Mouse (Mus musculus) embryonic facial prominence, embryonic 13.5 days (tissue): ENCODE data around the gene Pik3cg. TPM values are rescaled to one million over a fixed set of nuclear protein-coding genes. Genes with fewer than 3 reads are reported as not detected.

ENCODE experiments used
- ATAC-seq: fragments of 200-750 bp; cut with Nextera tagmentation; 2 replicates; pipeline ENCODE4 v1.8.0; 2017; ENCODE audit warnings: low read depth; ENCODE audit not compliant: insufficient number of reproducible peaks, insufficient read depth, low FRiP score, low TSS enrichment
- H3K27ac ChIP-seq: fragments of 300-500 bp; sonication (generic); 2 replicates; pipeline ENCODE4 v1.5.1; 2015; ENCODE audit warnings: moderate library complexity, mild to moderate bottlenecking, inconsistent platforms
- H3K27me3 ChIP-seq: fragments of 300-500 bp; sonication (generic); 2 replicates; pipeline ENCODE4 v1.6.1; 2015; ENCODE audit warnings: mild to moderate bottlenecking, inconsistent platforms
- H3K36me3 ChIP-seq: fragments of 300-500 bp; sonication (generic); 2 replicates; pipeline ENCODE4 v1.6.1; 2015; ENCODE audit warnings: mild to moderate bottlenecking, inconsistent platforms
- H3K4me1 ChIP-seq: fragments of 300-500 bp; sonication (generic); 2 replicates; pipeline ENCODE4 v1.6.1; 2015; ENCODE audit warnings: inconsistent platforms
- H3K4me2 ChIP-seq: fragments of 300-500 bp; sonication (generic); 2 replicates; pipeline ENCODE4 v1.6.1; 2015; ENCODE audit warnings: moderate library complexity, mild to moderate bottlenecking, inconsistent platforms
- H3K4me3 ChIP-seq: fragments of 300-500 bp; sonication (generic); 2 replicates; pipeline ENCODE4 v1.5.1; 2015; ENCODE audit warnings: mild to moderate bottlenecking, inconsistent platforms
- H3K9ac ChIP-seq: fragments of 300-500 bp; sonication (generic); 2 replicates; pipeline ENCODE4 v1.6.1; 2015; ENCODE audit warnings: mild to moderate bottlenecking, inconsistent platforms
- H3K9me3 ChIP-seq: fragments of 300-500 bp; sonication (generic); 2 replicates; pipeline ENCODE4 v1.6.1; 2016; ENCODE audit warnings: inconsistent platforms
- WGBS: fragments of 180-500 bp; shearing (Covaris S2); methylation state at CpG from one replicate; pipeline ENCODE4 v1.1.7; 2015; ENCODE audit warnings: mixed read lengths; 5-methylcytosine and 5-hydroxymethylcytosine counted together
- polyA plus RNA-seq: library from polyadenylated mRNA; unstranded; fragments of >200 nt; fragmentation: Nextera tagmentation; extraction: Ambion mirVana; gene quantifications from 2 replicates; pipeline ENCODE4 v1.2.1, GENCODE M21; 2015

Gene Pik3cg
- polyA plus RNA-seq, 1 experiment from 2014 or later = 2.3 TPM

GRCm38 (mm10) chr12:32182632-32183419, 25.6 kb downstream of the Pik3cg start:
- Histone ChIP-seq H3K4me3 (no peak overlapping the region), H3K9ac (no peak overlapping the region), H3K9me3 (no peaks in the 10 kb centered on the region), H3K4me1 (no peaks in the 10 kb centered on the region), H3K27me3 (no peaks in the 10 kb centered on the region), H3K27ac (no peak overlapping the region), H3K4me2 (no peak overlapping the region), H3K36me3 (no peaks in the 10 kb centered on the region)
- ATAC-seq = no peak
- WGBS = 86% methylated on average over 15 of the region's 15 CpGs

DNA sequence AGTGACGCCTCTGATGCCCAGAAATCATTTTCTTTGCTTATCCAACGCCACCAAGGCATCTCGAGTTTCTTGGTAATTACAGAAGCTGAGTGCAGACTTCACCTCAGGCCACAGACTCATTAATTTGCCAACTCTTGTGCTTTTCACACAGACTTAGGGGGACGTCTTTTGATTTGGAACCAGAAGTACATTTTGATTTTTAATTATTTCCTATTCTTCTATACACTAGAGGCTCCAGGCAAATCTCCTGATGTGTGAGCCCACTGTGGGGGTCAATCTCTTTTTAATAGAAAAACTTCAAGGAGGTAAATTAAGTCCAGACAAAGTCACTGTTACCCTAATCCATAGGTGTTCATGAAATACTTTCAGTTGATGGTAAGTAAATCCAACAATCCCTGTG, 26.6 kb downstream of the Pik3cg start:
- no peak overlapping the region for H3K4me2 ChIP-seq
- no peak overlapping the region for H3K4me3 ChIP-seq
- no peaks in the 10 kb centered on the region for H3K27me3 ChIP-seq
- no peaks in the 10 kb centered on the region for H3K36me3 ChIP-seq
- ATAC-seq = no peak
- no peaks in the 10 kb centered on the region for H3K4me1 ChIP-seq
- no peak overlapping the region for H3K9ac ChIP-seq
- H3K9me3 ChIP-seq = no peaks in the 10 kb centered on the region
- 25% methylated on average over 4 of the region's 4 CpGs for WGBS
- no peak overlapping the region for H3K27ac ChIP-seq

GRCm38 (mm10) chr12:32174437-32174836, 34.0 kb downstream of the Pik3cg start:
- Histone ChIP-seq H3K9ac (no peak overlapping the region), H3K27me3 (no peaks in the 10 kb centered on the region), H3K4me3 (no peak overlapping the region), H3K36me3 (no peaks in the 10 kb centered on the region), H3K9me3 (no peaks in the 10 kb centered on the region), H3K27ac (no peak overlapping the region), H3K4me2 (no peak overlapping the region), H3K4me1 (no peaks in the 10 kb centered on the region)
- WGBS = 93% methylated on average over 6 of the region's 6 CpGs
- ATAC-seq = no peak

- ATAC-seq = no peak
- H3K9ac ChIP-seq = no peak overlapping the region
- H3K4me2 ChIP-seq = no peak overlapping the region
- WGBS = 85% methylated on average over 7 of the region's 7 CpGs
- H3K4me1 ChIP-seq = no peaks in the 10 kb centered on the region
- H3K4me3 ChIP-seq = no peak overlapping the region
- H3K27me3 ChIP-seq = no peaks in the 10 kb centered on the region
- no peak overlapping the region for H3K27ac ChIP-seq
- no peaks in the 10 kb centered on the region for H3K36me3 ChIP-seq
- H3K9me3 ChIP-seq = no peaks in the 10 kb centered on the region
Observed at GRCm38 (mm10) chr12:32172826-32173225, 35.6 kb downstream of the Pik3cg start.

DNA sequence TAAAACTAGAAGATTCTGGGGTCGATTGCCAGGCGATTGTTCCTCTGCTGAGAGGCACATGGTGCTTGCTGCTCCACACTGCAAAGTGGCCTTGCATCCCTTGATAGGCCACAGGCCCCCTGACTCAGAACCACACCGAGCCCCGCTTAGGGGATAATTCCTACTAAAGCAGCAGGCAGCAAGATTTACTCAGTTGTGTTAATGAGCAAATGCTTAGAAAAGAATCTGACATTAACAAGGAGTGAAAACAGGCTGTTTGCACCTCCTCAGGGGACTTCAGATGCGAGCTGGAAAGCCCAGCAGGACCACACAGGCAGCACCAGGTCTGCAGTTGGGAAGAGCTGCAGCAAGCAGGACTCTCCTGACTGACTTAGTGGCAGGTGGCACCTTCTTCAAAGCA, 39.3 kb downstream of the Pik3cg start:
- Histone ChIP-seq H3K9ac (no peak overlapping the region), H3K4me1 (no peaks in the 10 kb centered on the region), H3K9me3 (no peaks in the 10 kb centered on the region), H3K36me3 (no peaks in the 10 kb centered on the region), H3K27me3 (no peaks in the 10 kb centered on the region), H3K4me3 (no peak overlapping the region), H3K27ac (no peak overlapping the region), H3K4me2 (no peak overlapping the region)
- 16% methylated on average over 5 of the region's 5 CpGs for WGBS
- ATAC-seq = no peak

- Histone ChIP-seq H3K9ac (no peak overlapping the region), H3K27ac (no peak overlapping the region), H3K4me2 (no peak overlapping the region), H3K4me1 (no peaks in the 10 kb centered on the region), H3K27me3 (no peaks in the 10 kb centered on the region), H3K4me3 (no peak overlapping the region), H3K36me3 (no peaks in the 10 kb centered on the region), H3K9me3 (no peaks in the 10 kb centered on the region)
- ATAC-seq = no peak
- WGBS = 33% methylated on average over 3 of the region's 3 CpGs
Observed at GRCm38 (mm10) chr12:32168751-32169150, 39.7 kb downstream of the Pik3cg start.

- H3K9me3 ChIP-seq = no peaks in the 10 kb centered on the region
- H3K9ac ChIP-seq = no peak overlapping the region
- H3K36me3 ChIP-seq = no peaks in the 10 kb centered on the region
- H3K4me3 ChIP-seq = no peak overlapping the region
- H3K27me3 ChIP-seq = no peaks in the 10 kb centered on the region
- H3K4me2 ChIP-seq = no peak overlapping the region
- no peak overlapping the region for H3K27ac ChIP-seq
- H3K4me1 ChIP-seq = no peaks in the 10 kb centered on the region
- ATAC-seq = no peak
- WGBS = 74% methylated on average over 2 of the region's 2 CpGs
Observed at GRCm38 (mm10) chr12:32163706-32164105, 44.8 kb downstream of the Pik3cg start.

DNA sequence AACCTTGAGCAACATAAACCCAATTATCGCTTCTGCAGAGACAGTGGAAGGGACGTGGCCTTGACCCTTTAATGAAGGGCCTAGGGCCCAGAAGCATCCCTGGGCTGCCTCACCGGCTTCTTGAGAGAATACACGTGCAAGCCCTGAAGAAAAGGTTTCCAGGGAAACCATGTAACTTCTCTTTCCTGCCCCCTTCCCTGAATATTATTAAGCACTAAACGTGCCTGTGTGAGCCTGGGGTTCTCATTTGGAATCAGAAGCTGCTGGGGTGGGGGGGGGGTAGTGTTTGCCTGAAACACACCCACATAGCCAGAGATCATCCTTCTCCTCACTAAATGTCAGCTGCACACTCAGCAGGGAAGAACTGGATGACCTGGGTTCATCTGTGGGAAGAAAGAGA, 49.7 kb downstream of the Pik3cg start:
- Histone ChIP-seq H3K4me2 (no peak overlapping the region), H3K36me3 (no peaks in the 10 kb centered on the region), H3K9me3 (no peaks in the 10 kb centered on the region), H3K27me3 (no peaks in the 10 kb centered on the region), H3K4me3 (no peak overlapping the region), H3K27ac (no peak overlapping the region), H3K4me1 (no peaks in the 10 kb centered on the region), H3K9ac (no peak overlapping the region)
- no peak for ATAC-seq
- WGBS = 23% methylated on average over 5 of the region's 5 CpGs

DNA sequence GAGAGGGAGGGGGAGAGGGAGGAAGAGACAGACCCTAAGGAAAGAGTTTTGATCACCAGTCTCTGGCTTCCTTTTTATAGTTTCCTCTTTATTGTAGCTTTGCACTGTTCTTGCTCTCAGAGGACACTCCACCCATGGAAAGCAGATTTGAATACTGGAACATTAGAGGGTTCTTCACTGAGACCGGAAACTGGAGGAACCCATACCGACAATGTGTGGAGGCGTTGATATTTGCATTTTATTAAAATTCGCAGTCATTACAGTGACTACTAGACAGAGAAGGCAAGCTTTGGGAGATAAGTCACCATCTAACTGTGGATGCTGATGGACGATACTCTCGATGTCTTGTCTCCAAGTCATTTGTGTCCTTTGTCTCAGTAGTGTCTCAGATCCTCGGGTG, 61.9 kb downstream of the Pik3cg start:
- H3K9me3 ChIP-seq = no peaks in the 10 kb centered on the region; the same call in 1 of the 2 replicates
- no peak overlapping the region for H3K4me2 ChIP-seq
- H3K4me1 ChIP-seq = no peaks in the 10 kb centered on the region
- 90% methylated on average over 7 of the region's 7 CpGs for WGBS
- ATAC-seq = no peak
- H3K4me3 ChIP-seq = no peak overlapping the region
- no peaks in the 10 kb centered on the region for H3K27me3 ChIP-seq
- H3K27ac ChIP-seq = no peak overlapping the region
- no peak overlapping the region for H3K9ac ChIP-seq
- no peaks in the 10 kb centered on the region for H3K36me3 ChIP-seq

DNA sequence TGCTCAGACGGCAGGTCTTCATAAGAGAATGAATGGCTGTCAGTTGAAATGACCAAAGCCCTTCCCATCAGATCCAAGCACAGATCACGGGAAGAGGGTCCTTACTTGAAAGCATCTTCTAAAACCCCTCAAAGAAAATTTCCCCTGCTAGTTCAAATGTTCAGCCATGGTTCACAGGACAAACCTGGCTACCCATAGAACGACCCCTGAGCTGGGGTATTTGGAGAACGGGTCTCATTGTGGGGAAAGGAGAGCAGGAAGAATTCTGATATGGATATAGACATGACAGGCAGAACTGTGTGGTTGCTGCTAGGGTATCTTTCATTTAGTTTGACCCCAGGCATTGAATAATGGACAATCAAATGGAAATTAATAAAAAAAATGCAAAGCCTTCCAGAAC, 62.8 kb downstream of the Pik3cg start:
- Histone ChIP-seq H3K4me1 (no peaks in the 10 kb centered on the region), H3K27me3 (no peaks in the 10 kb centered on the region), H3K27ac (no peak overlapping the region), H3K4me2 (no peak overlapping the region), H3K4me3 (no peak overlapping the region), H3K9ac (no peak overlapping the region), H3K9me3 (no peaks in the 10 kb centered on the region; the same call in 1 of the 2 replicates), H3K36me3 (no peaks in the 10 kb centered on the region)
- 80% methylated on average over 4 of the region's 4 CpGs for WGBS
- no peak for ATAC-seq

- Histone ChIP-seq H3K9me3 (no peaks in the 10 kb centered on the region; the same call in 1 of the 2 replicates), H3K4me1 (no peaks in the 10 kb centered on the region), H3K4me2 (no peak overlapping the region), H3K27me3 (no peaks in the 10 kb centered on the region), H3K27ac (no peak overlapping the region), H3K36me3 (no peaks in the 10 kb centered on the region), H3K4me3 (no peak overlapping the region), H3K9ac (no peak overlapping the region)
- no peak for ATAC-seq
- WGBS = 5% methylated on average over 5 of the region's 5 CpGs
Observed at GRCm38 (mm10) chr12:32144513-32144912, 63.9 kb downstream of the Pik3cg start.

GRCm38 (mm10) chr12:32143782-32144181, 64.7 kb downstream of the Pik3cg start:
- ATAC-seq = no peak
- whole genome bisulfite sequencing = 70% methylated on average over 5 of the region's 5 CpGs
- no peak overlapping the region for H3K4me3 ChIP-seq
- 0 out of 2 replicates have a peak, but pooled peaks cover 7% of the 10 kb centered on the region for H3K4me1 ChIP-seq
- H3K36me3 ChIP-seq = no peaks in the 10 kb centered on the region
- H3K4me2 ChIP-seq = no peak overlapping the region
- H3K27ac ChIP-seq = no peak overlapping the region
- no peak overlapping the region for H3K9ac ChIP-seq
- no peaks in the 10 kb centered on the region for H3K27me3 ChIP-seq
- H3K9me3 ChIP-seq = no peaks in the 10 kb centered on the region; the same call in 1 of the 2 replicates
